Mouse (Mus musculus) heart, postnatal 14 days (tissue): ENCODE results near the gene Zdhhc6. TPM values are rescaled to one million over a fixed set of nuclear protein-coding genes. Genes with fewer than 3 reads are reported as not detected.

Experiments
- DNase-seq, 2 experiments: peaks; one replicate each; pipeline ENCODE4 v3.0.0; 2021 to 2022
- intact Hi-C: fragments of 180-260 bp; cut with DNase I; formaldehyde crosslinking; loops from one replicate; pipeline ENCODE4 v1.15.1; 2025
- long read RNA-seq, 2 experiments: library from polyadenylated mRNA; stranded (forward); transcript quantifications; one replicate each; pipeline ENCODE4 v2.0.0; 2021
- total RNA-seq, 2 experiments: library from RNA; stranded (reverse); gene quantifications; 2 replicates each; pipeline ENCODE4 v1.2.3; 2021

The Zdhhc6 gene
- 10 to 100 TPM; 18.8 to 20.4 TPM for total RNA-seq
- long read RNA-seq, experiment 1, transcript Zdhhc6-207 (11 exons, 2,168 nt), result major isoform, 57 of 73 reads
- long read RNA-seq, experiment 1, partial matches to known transcripts, result 3 of 73 reads
- long read RNA-seq, experiment 1, other reads (novel, unspliced or antisense), result 12 of 73 reads
- long read RNA-seq, experiment 2, transcript Zdhhc6-207 (11 exons, 2,168 nt), result major isoform, 45 of 57 reads
- long read RNA-seq, experiment 2, partial matches to known transcripts, result 1 of 57 reads
- long read RNA-seq, experiment 2, other reads (novel, unspliced or antisense), result 9 of 57 reads

- intact Hi-C loops, result loop anchor here (5.0 kb wide), 1 partner anchor 218 kb away; no protein-coding TSS in a partner anchor
- DNase-seq, result peak; percentile 87 to 91
Observed at GRCm38 (mm10) chr19:55315452-55316108, at the start of gene Zdhhc6. Gene Zdhhc6 (minus strand): TSS chr19:55316032.

- intact Hi-C loops, result no loop called here
- no peak for DNase-seq
Observed at GRCm38 (mm10) chr19:55362606-55363005, 46.8 kb upstream of the Zdhhc6 start.

- DNase-seq, result no peak
- intact Hi-C loops, result no loop called here
Observed at GRCm38 (mm10) chr19:55350673-55351378, 35.0 kb upstream of the Zdhhc6 start.

- DNase-seq, result no peak
- intact Hi-C loops, result no loop called here
Observed at GRCm38 (mm10) chr19:55348187-55348586, 32.4 kb upstream of the Zdhhc6 start.

DNA sequence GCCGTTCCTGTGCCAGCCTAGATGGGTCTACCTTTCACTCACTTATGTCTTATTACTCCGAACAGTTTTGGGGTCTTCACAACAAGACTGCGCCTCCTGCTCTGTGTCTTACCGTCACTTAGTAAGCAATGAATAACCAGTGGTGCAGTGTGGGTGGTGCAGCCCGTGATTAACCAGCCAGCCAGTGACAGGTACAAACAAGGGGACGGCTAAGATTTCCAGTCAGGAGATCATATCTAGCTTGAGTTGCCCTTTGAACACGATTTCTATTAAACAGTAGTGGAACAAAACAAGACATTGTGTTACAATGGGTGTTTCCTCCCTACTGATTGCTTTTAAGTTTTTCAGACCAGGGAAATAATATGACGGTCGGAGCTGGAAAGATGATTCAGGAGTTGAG, 27.4 kb upstream of the Zdhhc6 start:
- no peak for DNase-seq
- intact Hi-C loops, result no loop called here

DNA sequence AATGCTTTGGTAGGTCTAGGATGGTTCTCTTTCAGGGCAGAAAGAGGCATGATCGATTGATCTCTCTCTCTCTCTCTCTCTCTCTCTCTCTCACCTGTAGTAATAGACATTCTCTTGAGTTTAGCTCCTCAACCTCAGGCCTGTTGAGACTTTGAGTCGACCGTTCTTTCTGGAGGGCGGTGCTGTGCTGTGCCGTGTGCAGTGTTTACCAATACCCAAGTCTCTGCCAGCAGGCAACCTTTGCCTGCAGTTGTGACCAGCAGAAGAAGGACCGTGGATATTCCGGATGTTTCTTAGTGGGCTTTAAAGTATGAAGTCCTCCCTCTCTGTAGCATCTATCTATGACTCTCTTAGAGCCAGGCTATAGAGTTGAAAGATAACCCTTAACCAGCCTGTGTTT, 26.6 kb upstream of the Zdhhc6 start:
- intact Hi-C loops, result no loop called here
- no peak for DNase-seq

DNA sequence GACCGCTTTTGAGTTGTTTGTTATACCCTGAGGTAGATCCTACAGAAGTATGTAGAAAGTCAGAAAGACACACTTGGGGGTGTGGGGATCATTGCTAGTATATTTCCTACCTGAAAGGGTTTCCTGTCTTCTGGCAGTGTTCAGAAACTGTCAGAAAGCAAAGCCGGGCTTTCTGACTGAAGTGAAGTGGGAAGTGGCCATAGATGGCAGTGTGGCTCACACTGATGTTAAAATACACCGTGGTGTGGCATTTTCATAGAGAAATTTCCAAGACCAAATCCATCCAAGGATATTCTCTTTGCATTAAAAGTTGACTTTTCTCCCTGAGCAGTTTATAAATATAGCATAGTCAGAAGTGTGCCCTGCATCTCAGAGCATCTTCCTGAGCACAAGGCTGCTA, 25.5 kb upstream of the Zdhhc6 start:
- intact Hi-C loops, result no loop called here
- no peak for DNase-seq

DNA sequence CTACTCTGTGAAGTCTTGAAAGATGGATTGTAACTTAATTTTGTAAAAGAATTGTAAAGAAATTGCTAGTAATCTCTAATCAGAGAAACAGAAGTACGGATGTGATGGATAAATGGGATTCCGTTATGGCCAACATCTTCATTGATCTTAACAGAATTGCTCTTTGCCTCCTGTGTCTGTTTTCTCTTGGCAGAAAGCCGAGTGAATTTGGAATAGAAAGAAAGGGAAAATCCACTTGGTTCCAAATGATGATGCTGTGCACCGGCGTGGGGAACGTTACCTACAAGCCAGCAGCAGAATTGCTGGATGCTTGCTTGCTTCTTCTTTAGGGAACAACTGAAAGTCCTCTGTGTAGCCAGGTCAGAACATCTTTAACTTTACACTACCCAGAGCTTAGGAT, 24.7 kb upstream of the Zdhhc6 start:
- DNase-seq, result no peak
- intact Hi-C loops, result no loop called here

DNA sequence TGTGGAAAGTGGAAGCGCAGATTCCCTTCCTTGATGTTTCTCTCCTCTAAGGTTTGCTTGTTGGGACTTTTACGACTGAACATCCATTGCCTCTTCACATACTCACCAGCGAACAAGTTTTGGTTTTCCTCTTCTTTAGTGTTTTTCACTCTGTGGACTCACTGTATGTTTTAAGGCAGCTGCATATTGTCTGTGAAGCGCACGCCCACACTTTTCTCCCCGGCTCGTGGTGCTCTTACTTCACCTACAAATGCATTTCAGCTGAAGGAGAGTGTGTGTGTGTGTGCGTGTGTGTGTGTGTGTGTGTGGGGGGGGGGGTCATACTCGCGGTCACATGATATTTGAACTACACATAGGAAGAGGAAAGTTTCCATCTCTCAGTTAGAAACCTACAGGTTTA, 21.8 kb upstream of the Zdhhc6 start:
- no peak for DNase-seq
- intact Hi-C loops, result loop anchor here (2.0 to 10.0 kb wide), 2 partner anchors 557 to 797 kb away; no protein-coding TSS in a partner anchor

DNA sequence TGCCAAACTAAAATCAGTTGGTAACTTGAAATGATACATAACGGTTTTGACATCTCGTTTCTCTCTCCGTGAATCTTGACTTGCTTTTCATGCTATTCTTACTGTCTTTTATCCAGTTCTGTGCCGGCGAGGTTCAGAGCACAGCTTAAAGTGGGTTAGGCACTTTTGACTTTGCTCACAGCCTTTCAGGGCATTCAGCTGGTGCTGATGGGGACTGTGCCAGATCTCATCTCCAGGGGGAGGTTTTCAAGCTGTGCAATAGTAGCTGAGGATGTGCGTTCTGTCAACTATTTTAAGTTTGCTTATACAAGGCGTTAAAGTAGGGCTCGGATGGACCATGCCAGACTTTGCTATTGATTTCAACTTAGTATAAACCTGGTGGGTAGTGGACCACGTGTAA, 21.2 kb upstream of the Zdhhc6 start:
- DNase-seq, result no peak
- intact Hi-C loops, result loop anchor here (2.0 to 10.0 kb wide), 2 partner anchors 558 to 798 kb away; no protein-coding TSS in a partner anchor

- no peak for DNase-seq
- intact Hi-C loops, result loop anchor here (2.0 to 10.0 kb wide), 2 partner anchors 558 to 798 kb away; no protein-coding TSS in a partner anchor
Observed at GRCm38 (mm10) chr19:55336441-55336840, 20.6 kb upstream of the Zdhhc6 start.

DNA sequence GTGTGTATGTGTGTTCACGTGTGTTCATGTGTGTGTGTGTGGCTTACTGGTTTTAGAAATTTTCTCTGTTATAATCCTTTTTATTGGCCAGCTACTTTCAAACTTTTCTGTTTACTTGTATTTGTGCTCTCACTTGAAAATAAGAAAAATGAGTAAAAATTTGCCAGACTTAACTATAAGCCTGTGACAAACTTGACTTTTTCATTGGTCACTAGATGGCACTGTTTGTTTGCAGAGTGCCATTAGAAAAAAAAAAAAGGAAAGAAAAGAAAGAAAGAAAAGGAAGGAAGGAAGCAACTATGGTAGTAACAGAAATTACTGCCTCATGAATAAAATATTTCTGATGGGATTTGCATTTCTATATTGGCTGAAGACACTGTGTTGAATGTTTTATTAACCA, 20.0 kb upstream of the Zdhhc6 start:
- no peak for DNase-seq
- intact Hi-C loops, result loop anchor here (2.0 to 10.0 kb wide), 2 partner anchors 559 to 799 kb away; no protein-coding TSS in a partner anchor

DNA sequence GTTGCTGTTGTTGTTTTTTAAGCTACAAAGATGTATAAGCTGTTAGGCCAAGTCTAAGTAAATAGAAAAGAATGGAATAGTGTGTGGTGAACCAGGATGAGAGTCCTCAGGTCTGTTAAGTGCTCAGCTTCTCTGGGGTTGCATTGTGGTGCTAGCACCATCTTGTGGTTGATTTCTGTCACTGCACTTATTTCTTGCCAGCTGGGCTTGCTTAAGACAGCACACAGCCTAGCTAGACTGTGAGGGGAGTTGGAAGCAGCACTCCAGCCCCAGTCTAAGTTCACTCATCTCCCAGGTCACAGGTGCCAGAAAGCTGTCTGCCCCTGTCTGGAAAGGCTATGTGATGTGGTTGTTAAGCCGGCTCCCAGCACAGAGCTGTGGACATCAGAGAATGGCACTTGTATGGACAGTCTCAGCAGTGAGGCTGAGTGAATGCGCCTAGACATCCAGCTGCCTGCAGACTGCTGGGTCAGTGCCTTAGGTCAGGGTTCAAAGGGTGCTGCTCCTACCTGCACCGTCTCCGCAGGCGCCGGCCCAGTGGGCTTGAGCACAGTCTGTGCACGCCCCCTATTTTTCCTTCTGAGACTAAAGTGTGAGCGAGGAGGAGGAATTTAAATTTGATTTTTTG, 16.9 kb upstream of the Zdhhc6 start:
- intact Hi-C loops, result loop anchor here (2.0 to 10.0 kb wide), 3 partner anchors 562 to 922 kb away; no protein-coding TSS in a partner anchor
- DNase-seq, result peak; percentile 52 to 73

DNA sequence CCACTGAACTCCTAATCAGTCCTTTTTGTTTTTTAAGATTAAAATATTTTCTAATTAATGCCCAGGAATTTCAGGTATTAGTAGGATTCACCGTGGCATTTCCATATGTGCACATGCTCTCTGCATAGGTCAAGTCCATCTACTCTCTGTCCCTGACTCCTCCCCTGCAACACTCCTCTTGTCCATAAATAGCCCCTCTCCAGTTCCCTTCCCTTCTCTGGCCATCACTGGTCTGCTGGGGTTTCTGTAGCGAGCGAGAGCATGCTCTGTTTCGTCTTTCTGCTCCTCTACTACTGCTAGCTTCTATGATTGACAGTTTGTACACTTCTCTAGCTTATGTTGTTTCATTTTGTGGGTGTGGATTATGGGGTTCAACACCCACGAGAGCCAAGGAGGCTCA, 15.9 kb upstream of the Zdhhc6 start:
- DNase-seq, result no peak

DNA sequence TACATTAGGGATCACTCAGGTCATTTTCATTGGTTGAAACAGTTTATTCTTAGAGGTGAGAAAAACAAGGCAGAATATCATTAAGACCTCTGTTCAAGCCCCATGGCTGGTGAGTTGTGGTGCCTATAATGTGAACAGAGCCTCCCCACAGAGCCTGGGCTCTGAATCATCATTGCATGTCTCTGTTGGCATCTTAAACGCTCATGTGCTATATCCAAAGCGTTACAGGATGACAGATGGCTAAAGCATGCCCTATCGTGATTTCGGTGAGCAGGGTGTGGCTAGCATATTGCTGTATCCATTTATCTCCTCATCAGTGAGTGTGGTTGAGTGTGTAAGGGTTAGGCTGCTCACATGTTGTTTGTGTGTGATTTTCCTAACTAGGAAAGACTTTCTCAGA, 11.7 kb upstream of the Zdhhc6 start:
- intact Hi-C loops, result no loop called here
- no peak for DNase-seq

More for the DNA sequence above, 15.9 kb upstream of the Zdhhc6 start:
- intact Hi-C loops, result loop anchor here (2.0 to 10.0 kb wide), 3 partner anchors 563 to 923 kb away; no protein-coding TSS in a partner anchor

- DNase-seq, result no peak
- intact Hi-C loops, result no loop called here
Observed at GRCm38 (mm10) chr19:55322604-55323003, 6.8 kb upstream of the Zdhhc6 start.

GRCm38 (mm10) chr19:55319521-55319920, 3.7 kb upstream of the Zdhhc6 start:
- no peak for DNase-seq
- intact Hi-C loops, result loop anchor here (5.0 kb wide), 1 partner anchor 222 kb away; no protein-coding TSS in a partner anchor

GRCm38 (mm10) chr19:55319036-55319435, 3.2 kb upstream of the Zdhhc6 start:
- DNase-seq, result no peak
- intact Hi-C loops, result loop anchor here (5.0 kb wide), 1 partner anchor 222 kb away; no protein-coding TSS in a partner anchor

GRCm38 (mm10) chr19:55316901-55317300, 1.1 kb upstream of the Zdhhc6 start:
- DNase-seq, result no peak

GRCm38 (mm10) chr19:55316109-55316714, 380 bp upstream of the Zdhhc6 start, which contains the start of gene Vti1a:
Gene Vti1a (plus strand): TSS chr19:55316295.
- intact Hi-C loops, result loop anchor here (5.0 kb wide), 1 partner anchor 219 kb away; no protein-coding TSS in a partner anchor

More at GRCm38 (mm10) chr19:55316901-55317300, 1.1 kb upstream of the Zdhhc6 start:
- intact Hi-C loops, result loop anchor here (5.0 kb wide), 1 partner anchor 220 kb away; no protein-coding TSS in a partner anchor

More at GRCm38 (mm10) chr19:55316109-55316714, 380 bp upstream of the Zdhhc6 start, which contains the start of gene Vti1a:
- DNase-seq, result peak; percentile 89 to 92
